Mouse (Mus musculus) heart, postnatal 0 days (tissue): ENCODE data around the gene Fcgbp.

Experiments
- CTCF ChIP-seq: IDR thresholded peaks from 2 replicates; pipeline ENCODE4 v1.5.1; 2016; ENCODE audit warnings: antibody characterized with exemption, control low read depth, low read depth
- EP300 ChIP-seq: IDR thresholded peaks from 2 replicates; pipeline ENCODE4 v1.6.1; 2016; ENCODE audit warnings: antibody characterized with exemption, low read depth

- TF ChIP-seq CTCF (no peak), EP300 (no peak)
Observed at GRCm38 (mm10) chr7:28161163-28161749, 90.2 kb downstream of the Fcgbp start.
